Mouse (Mus musculus): Measurements from ENCODE around the gene Cwf19l2.
"Not testable (repeated sequence)": the region's sequence is repeated elsewhere in the genome, so short reads cannot be mapped to it uniquely, and the experiment has no call there.

Gene Cwf19l2

DNA sequence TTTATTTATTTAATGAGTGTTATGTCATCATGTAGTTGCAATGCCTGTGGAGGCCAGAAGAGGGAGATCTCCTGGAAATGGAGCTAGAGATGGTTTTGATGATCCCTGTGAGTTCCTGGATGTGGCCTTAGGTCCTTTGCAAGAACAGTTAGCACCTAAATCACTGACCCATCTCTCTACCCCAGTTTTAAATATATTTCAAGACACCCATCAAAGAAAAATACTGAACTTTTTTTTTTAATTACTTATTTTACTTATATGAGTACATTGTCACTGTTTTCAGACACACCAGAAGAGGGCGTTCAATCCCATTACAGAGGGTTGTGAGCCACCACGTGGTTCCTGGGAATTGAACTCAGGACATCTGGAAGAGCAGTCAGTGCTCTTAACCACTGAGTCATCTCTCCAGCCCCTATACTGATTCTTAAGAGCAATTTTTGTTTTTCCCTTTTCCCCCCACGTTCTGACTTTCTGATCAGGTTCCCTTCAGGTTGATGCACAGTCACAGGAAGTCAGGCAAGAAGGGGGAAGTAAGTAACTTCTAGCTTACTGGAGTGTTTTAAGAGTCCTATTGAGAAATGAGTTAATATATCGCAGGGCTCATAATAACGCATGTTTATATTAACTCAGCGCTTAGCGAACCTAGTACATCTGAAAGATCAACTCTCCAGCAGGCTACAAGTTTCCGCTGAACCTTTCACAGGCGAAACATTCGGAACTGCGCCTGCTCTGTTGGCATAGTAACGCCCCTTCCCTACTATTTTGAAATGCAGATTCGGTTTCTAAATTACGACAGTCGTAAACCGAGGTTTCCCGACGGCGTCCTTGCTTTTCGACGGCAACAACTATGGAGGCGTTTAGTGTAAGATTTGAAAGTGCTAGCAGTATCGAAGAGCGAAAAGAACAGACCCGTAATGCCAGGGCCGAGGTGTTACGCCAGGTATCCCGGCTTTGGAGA lies at the start of gene Cwf19l2:
Cwf19l2 (plus strand) TSS at position 342 of the 958 bp plus-strand sequence.
- DNase-seq (ENCODE audit: low read depth in 1 of 2, low spot score in 2 of 2) = peak; percentile 61 to 71

DNA sequence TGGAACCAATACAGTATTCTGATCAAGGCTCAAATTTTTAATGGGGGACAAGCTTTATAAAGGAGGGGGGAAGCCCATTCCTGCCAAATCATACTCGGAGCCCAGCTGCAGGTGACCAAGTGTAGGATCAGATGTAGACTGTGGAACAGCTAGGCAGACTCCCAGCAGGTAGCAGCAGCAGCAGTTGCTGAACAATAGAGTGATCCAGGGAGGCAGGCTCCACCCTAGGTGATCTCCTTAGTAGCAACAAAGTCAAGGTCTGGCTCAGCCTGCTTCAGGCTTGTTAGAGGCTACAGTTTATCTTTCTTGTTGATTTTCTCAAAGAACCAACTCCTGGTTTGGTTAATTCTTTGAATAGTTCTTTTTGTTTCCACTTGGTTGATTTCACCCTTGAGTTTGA lies 27.1 kb upstream of the Cwf19l2 start:
- DNase-seq (ENCODE audit: low read depth in 1 of 2, low spot score in 2 of 2) = not testable (repeated sequence)

DNA sequence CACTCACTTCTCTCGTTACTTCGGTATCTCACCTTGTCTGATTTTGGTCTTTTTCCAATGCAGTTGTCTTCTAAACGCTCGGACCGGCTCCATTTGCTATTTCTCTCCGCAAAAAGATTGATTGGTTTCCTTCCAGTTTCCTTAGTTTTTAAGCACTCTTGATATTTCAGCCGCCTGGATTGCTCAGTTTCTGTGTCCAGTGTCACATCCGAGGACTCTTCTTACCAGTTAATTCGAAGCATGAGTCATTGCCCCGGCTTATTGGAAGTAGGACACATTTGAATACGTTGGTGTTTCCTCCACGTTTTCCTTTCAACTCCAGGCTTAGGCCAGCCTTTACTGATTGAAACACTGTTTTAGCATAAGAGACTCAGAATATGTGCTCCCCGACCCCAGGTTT lies 980 bp downstream of the Cwf19l2 start:
- DNase-seq (ENCODE audit: low read depth in 1 of 2, low spot score in 2 of 2) = peak in 1 of 2 experiments; percentile 4

DNA sequence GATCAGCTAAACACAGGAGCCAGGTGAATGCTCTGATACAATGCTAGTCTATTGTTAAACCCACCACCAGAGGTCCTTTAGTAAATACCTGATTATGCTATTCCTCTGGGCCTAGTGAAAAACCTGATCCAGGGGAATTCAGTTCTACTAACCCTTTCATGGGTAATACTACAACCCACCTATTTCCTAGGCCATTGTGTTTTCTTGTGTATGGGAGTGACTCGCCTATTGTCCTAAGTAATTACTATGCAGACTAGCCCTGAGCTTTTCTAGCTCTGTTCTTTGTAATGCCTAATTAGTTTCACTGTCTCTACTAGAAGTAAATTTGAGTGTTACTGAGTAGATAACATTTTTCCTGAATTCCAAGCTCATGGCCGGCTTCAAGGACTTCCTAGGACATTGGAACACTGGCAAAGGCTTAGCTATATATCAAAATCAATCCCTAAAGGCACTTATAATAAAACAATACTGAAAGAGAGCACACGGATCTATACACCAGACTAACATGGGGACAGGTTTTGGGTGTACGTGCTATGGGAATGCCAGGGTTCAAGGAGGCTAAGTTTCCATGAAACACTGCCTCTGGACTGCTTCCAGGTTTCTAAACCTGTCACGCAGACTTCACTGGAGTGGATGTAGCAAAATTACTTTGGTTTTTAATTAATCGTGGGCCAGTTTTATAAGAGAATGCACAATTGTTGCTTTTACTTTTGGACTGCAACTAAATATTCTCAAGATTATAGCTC lies 36.3 kb downstream of the Cwf19l2 start:
- not testable (repeated sequence) for DNase-seq (ENCODE audit: low read depth in 1 of 2, low spot score in 2 of 2)

DNA sequence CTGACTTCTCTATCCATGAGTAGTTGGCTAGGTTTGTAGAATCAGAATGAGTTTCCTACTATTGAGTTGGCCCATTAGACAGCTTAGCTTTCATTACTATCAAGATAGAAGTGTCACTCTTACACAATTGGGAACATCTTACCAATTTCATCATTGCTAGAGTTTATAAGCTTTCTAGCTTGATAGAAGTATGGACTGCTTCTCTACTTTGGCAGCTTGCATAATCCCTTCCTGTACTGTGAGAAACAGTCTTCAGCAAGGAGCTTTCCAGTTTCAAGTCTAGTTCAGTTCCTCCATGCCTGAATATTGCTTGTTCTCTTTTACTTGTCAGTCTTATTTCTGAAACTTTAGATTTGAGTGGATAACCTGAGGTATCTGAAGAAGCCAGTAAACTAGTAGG lies 68.5 kb downstream of the Cwf19l2 start:
- DNase-seq (ENCODE audit: low read depth in 1 of 2, low spot score in 2 of 2) = no peak

DNA sequence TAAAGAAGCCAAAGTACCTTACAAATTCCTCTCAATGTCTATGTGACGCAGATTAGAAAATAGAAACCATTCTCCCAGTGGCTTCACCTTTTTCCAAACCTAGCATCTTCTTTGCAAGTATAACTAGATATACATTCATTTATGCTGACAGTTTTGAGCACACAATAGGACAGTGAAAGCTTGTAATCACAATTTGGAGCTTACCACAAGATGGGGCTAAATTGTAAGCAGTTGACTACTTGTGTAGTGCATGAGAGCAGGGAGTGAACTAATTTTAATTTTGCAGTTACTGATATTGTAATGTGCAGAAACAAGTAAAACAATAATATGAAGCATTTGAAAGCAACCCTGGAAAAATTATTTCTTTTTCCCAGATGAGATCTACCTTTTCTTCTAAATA lies 115.3 kb downstream of the Cwf19l2 start:
- DNase-seq (ENCODE audit: low read depth in 1 of 2, low spot score in 2 of 2) = no peak

DNA sequence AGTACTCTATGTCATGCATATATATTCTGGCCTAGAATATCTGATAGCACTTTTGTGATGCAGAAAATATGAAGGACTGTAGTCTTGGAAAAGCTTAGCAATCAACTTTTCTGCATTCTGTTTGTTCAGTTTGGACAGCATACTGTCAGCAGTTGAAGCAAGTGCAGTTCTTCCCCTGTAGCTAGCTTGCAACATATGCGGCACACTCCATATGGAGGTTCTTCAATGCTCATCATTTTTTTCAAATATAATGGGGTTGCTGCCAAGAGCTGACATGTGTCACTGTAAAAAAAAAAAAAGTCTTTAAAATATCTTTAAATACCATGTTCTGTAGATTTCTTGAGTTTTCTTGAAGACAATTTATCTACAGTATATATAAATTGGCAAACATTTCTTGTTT lies 115.8 kb downstream of the Cwf19l2 start:
- DNase-seq (ENCODE audit: low read depth in 1 of 2, low spot score in 2 of 2) = no peak

DNA sequence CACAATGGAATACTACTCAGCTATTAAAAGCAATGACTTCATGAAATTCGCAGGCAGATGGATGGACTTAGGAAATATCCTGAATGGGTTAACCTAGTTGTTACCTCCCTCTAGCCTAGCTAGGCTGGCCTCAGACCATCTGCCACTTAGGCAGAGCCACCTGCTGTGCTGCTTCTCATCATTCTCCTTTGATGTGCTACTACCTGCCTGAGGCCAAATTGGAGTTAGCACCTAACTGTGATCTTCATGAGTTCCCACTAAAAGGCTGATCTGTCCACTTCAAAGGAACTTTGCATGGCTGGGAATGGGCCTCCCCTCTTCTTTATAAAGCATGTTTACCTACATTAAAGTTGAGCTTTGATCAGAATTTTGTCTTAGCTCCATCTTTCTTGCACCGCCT lies 117.6 kb downstream of the Cwf19l2 start:
- DNase-seq (ENCODE audit: low read depth in 1 of 2, low spot score in 2 of 2) = no peak
